Mouse (Mus musculus) liver, embryonic 14.5 days (tissue): ENCODE measurements around the gene Shoc2.

Experiments used
- CTCF ChIP-seq: IDR thresholded peaks from 2 replicates; pipeline ENCODE4 v1.5.1; 2016; ENCODE audit warnings: antibody characterized with exemption, low read depth, control low read depth
- EP300 ChIP-seq: IDR thresholded peaks from 2 replicates; pipeline ENCODE4 v1.6.1; 2016; ENCODE audit warnings: antibody characterized with exemption, low read depth

- TF ChIP-seq CTCF, result no peak
- no peak for TF ChIP-seq EP300
Observed at GRCm38 (mm10) chr19:53906033-53906702, 37.9 kb upstream of the Shoc2 start.
